Mouse (Mus musculus) E14TG2a.4 (cell line): Measurements from ENCODE around the gene Mesp1.

ENCODE experiments used
- CTCF ChIP-seq: conservative IDR thresholded peaks from 2 replicates; pipeline ENCODE4 v1.5.1; 2014; ENCODE audit warnings: low read length
- NANOG ChIP-seq: IDR thresholded peaks from 2 replicates; pipeline ENCODE4 v1.6.1; 2014; ENCODE audit warnings: borderline replicate concordance, low read length, mixed read lengths

- no peak for TF ChIP-seq CTCF
- no peak for TF ChIP-seq NANOG
Observed at GRCm38 (mm10) chr7:79762106-79762505, 31.5 kb downstream of the Mesp1 start.
